Mouse (Mus musculus): ENCODE measurements around the gene Prr23a1.
"Not testable (repeated sequence)": the region's sequence is repeated elsewhere in the genome, so short reads cannot be mapped to it uniquely, and the experiment has no call there.

The Prr23a1 gene

DNA sequence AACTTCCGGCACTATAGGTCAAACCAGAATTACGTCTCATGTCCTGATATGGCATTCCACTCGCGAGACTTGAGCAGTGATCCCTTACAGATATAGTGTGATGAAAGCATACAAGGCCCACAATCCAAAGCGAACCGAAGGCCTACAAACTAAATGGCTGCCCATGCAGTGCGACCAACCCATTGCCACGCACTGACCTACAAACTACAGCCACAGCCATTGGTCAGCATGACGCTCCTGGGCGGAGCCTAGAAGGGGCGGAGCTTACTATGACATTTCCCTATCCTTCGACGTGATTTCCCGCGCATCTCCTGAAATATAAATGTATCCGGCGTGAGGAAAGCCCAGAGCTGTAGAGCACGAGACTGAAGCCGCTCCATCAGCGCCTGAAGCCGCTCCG, at the start of gene Prr23a1:
TSS of gene Prr23a1 (plus strand) at position 387 of the 400 bp plus-strand sequence.
- in situ Hi-C loops (cut with MboI; ENCODE audit: low pct_unique_long_range_greater_than_20kb in 1 of 2, low sequenced_read_pairs in 2 of 2, unreplicated experiment in 1 of 2): loop anchor here in 1 of 2 experiments (10.0 kb wide), 1 partner anchor 217 kb away; no protein-coding TSS in a partner anchor

DNA sequence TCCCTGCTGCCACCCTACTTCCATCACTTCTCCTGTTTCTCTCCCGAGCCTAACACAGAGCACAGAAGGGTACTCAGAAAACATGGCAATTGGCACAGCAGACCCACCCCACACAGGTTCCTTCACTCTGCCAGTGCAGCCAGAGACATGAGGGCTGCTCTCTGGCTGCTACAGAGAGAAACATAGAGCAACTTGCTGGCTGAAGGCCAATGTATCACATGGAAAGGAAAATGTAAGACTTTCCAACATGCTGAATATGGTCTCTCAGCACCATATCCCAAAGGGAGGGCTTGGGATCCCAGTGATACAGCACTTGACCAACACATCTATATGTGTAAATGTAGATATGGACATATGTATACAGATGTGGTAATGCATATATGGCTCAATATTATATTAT, 43.3 kb upstream of the Prr23a1 start:
- in situ Hi-C loops (cut with MboI; ENCODE audit: low pct_unique_long_range_greater_than_20kb in 1 of 2, low sequenced_read_pairs in 2 of 2, unreplicated experiment in 1 of 2): no loop called here

DNA sequence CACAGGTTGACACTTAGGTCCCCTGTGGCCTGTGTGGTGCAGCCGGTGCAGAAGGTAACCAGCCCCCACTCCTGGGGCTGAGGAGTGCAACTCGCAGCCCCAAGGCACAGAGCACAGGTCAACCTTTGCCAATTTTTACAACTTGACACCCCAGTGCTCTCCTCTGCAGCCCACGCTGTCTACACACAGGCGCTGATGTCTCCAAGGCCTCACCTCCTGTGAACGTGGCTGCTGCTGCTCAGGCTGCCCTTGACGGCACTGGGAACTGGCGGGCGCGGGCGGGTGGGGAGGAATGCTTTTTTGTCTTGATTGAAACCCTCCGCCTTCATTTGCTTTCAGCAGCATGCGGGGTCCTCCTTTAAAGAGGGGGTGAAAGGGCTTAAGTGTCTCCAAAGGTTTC, 38.3 kb upstream of the Prr23a1 start:
- in situ Hi-C loops (cut with MboI; ENCODE audit: low pct_unique_long_range_greater_than_20kb in 1 of 2, low sequenced_read_pairs in 2 of 2, unreplicated experiment in 1 of 2): no loop called here

DNA sequence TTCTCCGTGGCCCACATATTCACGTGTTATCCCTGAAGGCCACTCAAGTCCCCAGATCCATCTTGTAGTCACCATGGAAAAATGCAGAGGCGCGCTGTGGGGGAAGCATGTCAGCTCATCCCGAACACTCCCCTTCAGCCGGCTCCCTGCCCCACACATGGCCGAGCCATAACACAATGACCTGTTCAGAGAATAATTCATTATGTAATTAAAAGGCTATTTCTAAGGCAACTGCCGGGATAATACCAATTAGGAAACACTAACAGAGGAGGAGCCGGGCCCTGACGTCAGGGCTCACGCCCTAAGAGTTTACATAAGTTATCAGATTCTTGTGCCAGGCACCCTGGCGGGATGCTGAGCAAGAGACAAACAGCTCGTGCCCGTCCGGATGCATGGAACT, 36.8 kb upstream of the Prr23a1 start:
- in situ Hi-C loops (cut with MboI; ENCODE audit: low pct_unique_long_range_greater_than_20kb in 1 of 2, low sequenced_read_pairs in 2 of 2, unreplicated experiment in 1 of 2): no loop called here

DNA sequence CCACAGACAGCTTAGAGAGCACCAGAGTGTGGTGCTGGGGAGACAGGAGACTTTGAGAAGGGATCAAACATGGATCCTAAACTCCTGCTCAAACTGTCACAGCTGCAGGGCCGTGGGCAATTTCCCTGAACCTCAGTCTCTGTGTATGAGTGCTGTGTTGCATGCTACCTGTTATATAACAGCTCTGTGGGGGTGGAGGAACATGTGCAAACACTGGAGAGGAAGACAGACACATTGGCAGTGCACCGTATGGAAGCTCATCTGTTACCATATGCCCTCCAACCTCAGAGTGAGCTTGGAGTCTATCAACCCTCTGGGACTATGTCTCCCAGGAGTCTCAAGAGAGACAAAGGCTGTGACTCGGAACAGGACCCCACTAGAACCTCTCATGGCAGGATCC, 36.4 kb upstream of the Prr23a1 start:
- in situ Hi-C loops (cut with MboI; ENCODE audit: low pct_unique_long_range_greater_than_20kb in 1 of 2, low sequenced_read_pairs in 2 of 2, unreplicated experiment in 1 of 2): no loop called here

DNA sequence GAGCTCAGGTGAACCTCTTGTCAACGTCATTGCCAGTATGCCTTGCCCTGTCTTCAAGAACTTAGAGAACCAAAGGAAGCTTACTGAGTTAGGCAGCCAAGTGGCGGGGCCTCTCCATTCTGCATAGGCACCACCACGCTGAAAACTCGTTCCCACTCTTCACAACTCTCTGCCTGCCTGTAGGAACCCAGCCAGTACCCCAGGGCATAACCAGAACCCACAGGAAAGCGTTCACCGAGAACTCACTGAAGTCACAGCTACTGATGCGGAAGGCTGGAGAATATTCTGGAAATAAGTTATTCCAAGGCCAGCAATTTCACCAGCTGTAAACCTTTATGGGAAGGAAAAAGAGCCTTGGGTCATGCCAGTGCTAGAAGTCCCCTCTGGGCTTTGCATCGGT, 34.7 kb upstream of the Prr23a1 start:
- in situ Hi-C loops (cut with MboI; ENCODE audit: low pct_unique_long_range_greater_than_20kb in 1 of 2, low sequenced_read_pairs in 2 of 2, unreplicated experiment in 1 of 2): no loop called here

DNA sequence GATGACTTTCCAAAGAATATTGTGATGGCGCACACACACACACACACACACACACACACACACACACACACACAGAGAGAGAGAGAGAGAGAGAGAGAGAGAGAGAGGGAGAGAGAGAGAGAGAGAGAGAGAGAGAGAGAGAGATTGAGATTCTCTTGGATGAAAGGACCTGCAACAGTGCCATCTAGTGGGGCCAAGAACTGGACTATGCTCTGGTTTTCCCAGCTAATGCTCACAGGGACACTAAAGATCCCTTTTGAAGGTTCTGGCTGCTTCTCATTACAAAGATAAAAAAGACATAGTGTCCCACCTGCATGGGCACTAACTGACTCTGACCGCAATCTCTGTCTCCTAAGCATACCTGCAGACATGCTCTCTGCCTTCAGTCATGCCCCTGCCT, 32.8 kb upstream of the Prr23a1 start:
- in situ Hi-C loops (cut with MboI; ENCODE audit: low pct_unique_long_range_greater_than_20kb in 1 of 2, low sequenced_read_pairs in 2 of 2, unreplicated experiment in 1 of 2): not testable (repeated sequence)

DNA sequence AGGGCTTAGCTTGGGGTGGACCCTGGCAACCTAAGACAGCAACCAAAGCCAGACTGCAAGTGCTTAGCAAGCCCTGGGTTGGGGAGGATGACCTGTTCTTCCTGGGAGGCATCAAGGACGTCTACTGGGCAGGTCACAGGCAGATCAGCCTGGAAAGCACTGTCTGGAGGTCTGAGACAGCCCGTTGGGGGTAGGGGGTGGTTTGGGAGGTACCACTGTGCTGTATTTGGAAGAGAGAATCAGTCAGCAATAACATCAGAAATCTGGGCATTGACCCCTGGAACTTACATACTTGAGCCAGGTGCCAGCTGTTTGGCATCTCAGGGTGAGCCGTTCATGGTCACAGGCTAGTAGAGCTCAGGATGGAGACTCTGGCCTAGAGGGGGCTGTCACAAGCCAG, 26.2 kb upstream of the Prr23a1 start:
- in situ Hi-C loops (cut with MboI; ENCODE audit: low pct_unique_long_range_greater_than_20kb in 1 of 2, low sequenced_read_pairs in 2 of 2, unreplicated experiment in 1 of 2): no loop called here

DNA sequence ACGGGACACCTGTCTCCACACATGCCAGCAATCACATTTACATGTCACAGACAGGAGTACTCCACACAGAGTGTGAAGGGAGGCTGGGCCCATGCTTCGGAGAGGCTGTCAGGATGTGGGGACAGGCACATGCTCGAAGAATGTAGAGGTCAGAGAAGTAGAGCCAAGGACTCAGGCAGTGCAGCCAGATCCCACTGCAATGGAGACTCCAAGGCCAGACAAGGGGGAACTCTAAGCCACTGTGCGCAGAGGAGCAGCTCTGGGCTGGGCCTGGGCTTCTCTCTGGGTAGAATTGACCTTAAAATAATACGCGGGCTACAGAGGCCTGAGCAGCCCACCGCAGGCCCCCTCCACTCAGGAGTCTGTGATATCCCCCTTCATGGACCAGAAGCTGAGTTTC, 24.7 kb upstream of the Prr23a1 start:
- in situ Hi-C loops (cut with MboI; ENCODE audit: low pct_unique_long_range_greater_than_20kb in 1 of 2, low sequenced_read_pairs in 2 of 2, unreplicated experiment in 1 of 2): no loop called here

DNA sequence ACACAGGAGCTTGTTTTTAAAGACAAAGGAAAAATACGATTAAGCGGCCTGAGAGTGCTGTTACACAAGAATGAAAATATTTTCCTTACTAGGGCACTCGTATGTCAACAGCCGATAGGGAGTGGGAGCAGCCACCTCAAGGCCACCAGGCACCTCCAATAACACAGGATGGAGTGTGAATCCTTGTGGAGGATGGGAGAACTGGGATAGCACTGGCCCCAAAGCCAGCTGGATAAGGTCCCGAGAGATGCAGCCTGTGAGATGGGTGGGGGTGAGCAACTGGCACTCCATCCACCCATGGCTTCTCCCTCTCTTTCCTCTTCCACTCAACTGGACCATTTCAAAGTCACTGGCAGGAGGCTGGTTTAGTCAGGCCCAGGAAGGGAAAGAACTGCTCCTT, 23.3 kb upstream of the Prr23a1 start:
- in situ Hi-C loops (cut with MboI; ENCODE audit: low pct_unique_long_range_greater_than_20kb in 1 of 2, low sequenced_read_pairs in 2 of 2, unreplicated experiment in 1 of 2): no loop called here

DNA sequence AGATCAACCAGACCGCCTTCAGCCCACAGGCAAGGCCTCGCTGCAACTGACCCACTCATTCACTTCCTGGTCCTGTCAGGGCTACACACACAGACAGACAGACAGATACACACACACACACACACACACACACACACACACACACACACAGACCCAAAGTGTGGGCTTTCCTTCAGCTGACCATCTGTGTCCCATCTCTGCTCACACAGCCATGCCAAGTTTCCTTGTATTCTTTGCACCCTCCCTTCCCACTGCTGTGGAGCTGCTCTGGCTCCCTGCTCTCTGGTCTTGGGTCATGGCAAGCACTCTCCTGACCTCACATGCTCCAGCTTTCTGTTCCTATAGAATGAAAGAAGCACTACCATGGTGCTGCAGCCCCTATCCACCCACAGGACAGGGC, 22.8 kb upstream of the Prr23a1 start:
- in situ Hi-C loops (cut with MboI; ENCODE audit: low pct_unique_long_range_greater_than_20kb in 1 of 2, low sequenced_read_pairs in 2 of 2, unreplicated experiment in 1 of 2): no loop called here

DNA sequence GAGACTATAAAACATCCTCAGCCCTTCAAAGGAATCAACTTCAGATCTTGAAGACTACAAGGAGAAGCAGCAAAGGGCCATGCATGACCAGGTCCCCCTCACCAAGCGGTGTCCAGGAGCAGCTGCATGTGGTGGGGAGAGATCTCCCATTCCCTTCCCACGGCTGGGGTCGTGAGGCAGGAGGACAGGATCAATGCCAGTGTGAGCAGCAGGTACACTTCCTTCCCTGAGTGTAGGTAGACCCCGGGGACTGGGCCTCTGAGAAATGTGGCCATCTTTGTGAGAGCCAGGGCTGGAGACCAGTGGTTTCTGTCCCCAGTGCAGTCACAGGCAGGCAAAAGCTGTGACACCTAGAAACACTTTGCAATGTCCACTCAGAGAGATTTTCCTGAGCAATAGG, 21.8 kb upstream of the Prr23a1 start:
- in situ Hi-C loops (cut with MboI; ENCODE audit: low pct_unique_long_range_greater_than_20kb in 1 of 2, low sequenced_read_pairs in 2 of 2, unreplicated experiment in 1 of 2): no loop called here

DNA sequence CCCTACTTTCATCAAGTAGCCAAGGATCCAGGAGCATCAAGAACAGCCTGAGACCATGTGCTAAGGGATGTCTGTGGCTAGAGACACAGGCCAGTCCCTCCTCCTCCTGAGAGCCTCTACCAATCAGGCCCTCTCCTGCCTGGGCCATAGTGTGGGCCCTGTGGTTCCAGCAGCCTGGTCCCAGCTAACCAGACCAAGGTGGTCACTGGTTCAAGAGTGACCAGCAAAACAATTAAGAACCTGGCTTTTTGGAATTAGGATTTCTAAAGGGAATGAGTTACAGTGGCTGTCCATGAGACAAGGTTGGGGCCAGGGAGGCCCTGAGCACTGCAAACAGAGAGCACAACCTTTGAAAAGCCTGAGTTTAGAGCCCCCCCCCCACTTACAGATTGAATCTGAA, 21.2 kb upstream of the Prr23a1 start:
- in situ Hi-C loops (cut with MboI; ENCODE audit: low pct_unique_long_range_greater_than_20kb in 1 of 2, low sequenced_read_pairs in 2 of 2, unreplicated experiment in 1 of 2): no loop called here

DNA sequence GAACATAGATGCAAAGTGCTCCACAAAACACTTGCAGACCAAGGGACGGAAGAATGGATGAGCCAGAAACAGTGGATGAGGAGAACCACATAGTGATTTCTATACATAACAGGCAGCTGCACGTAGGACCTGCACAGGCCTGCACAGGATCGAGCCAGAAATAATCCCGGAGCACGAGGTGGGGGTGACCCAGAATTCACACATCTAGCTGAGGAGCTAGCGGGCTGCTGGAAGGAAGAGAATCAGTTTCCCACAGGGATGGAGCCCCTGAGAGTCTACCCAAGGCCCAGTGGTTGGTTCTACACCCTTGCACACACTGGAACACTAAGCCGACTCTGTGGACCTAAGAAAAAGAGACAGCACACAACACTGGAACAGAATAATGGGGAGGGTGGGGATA, 18.5 kb upstream of the Prr23a1 start:
- in situ Hi-C loops (cut with MboI; ENCODE audit: low pct_unique_long_range_greater_than_20kb in 1 of 2, low sequenced_read_pairs in 2 of 2, unreplicated experiment in 1 of 2): no loop called here

DNA sequence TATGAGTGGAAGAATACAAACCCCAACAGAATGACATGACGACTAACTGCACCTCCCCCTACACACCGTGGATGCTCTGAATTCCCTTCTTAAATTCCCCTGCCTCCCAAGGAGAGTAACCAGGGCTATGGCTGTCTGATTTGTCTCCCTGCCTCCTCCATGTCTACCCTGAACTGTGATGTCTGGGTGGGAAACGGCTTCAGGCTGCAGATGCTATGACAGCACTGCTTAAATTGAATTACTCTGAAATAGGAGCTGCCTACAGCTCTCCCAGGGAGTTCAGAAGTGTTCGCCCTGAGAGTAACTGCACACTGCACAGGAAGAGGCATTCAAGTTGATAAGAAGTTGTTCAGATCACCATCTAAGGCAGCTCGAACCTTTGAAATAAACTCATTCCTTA, 12.8 kb upstream of the Prr23a1 start:
- in situ Hi-C loops (cut with MboI; ENCODE audit: low pct_unique_long_range_greater_than_20kb in 1 of 2, low sequenced_read_pairs in 2 of 2, unreplicated experiment in 1 of 2): no loop called here

DNA sequence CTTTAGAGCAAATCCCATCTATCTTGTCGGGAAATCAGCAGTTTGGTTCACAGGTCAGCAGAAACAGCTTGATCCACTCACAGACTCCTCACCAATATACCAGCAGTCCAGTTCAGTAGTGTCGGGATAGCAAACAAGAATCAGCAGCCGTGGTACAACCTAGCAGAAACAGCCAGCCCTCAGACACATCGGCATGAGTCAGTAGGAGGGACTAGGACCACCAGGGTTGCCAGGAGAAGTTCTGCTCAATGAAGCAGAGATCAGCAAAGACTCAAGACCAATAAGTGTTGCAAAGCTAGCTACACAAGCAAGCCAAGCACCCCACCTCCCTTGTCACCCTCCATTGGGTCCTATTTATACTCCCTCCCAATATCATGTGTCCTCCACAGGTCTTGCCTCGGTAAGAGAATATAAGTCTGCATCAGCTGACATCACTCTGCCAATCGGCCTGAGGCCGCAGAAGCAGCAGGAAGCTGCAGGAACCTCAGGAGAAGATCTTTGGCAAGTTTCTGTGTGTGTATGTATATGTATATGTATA, 4.7 kb upstream of the Prr23a1 start:
- in situ Hi-C loops (cut with MboI; ENCODE audit: low pct_unique_long_range_greater_than_20kb in 1 of 2, low sequenced_read_pairs in 2 of 2, unreplicated experiment in 1 of 2): no loop called here

DNA sequence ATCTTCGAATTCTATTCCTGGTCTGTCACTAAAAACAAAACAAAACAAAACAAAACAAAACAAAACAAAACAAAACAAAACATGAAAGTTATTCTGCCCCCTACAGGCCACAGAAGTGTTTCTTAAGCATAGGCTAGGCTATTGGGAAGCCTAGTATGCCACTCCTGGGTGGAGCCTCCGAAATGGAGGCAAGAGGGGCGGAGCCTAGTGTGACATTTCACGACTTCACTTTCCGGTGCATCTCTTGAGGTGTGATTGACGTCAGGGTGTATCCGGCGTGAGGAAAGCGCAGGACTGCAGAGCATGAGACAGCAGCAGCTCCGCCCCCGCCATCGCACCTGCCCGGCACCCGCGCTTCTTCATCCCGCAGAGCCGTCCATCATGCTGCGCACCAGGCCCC, 13.9 kb downstream of the Prr23a1 start, which contains the start of gene Prr23a2:
TSS of gene Prr23a2 (plus strand) at position 285 of the 400 bp plus-strand sequence.
- in situ Hi-C loops (cut with MboI; ENCODE audit: low pct_unique_long_range_greater_than_20kb in 1 of 2, low sequenced_read_pairs in 2 of 2, unreplicated experiment in 1 of 2): no loop called here

DNA sequence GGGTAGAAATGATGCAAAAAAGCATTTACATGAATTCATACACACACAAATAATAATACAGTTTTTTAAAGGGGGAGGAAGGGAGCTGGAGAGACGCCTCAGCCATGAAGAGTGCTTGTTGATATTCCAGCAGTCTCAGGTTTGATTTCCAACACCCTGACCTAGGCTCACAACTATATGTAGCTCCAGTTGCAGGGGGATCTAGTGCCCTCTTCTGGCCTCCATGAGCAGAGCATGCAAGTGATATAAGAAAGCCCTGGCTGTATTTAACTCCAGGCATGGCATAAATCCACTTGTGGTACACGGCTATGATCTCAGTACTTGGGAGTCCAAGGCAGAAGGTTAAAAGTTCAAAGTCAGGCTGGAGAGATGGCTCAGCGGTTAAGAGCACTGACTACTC, 21.2 kb downstream of the Prr23a1 start:
- in situ Hi-C loops (cut with MboI; ENCODE audit: low pct_unique_long_range_greater_than_20kb in 1 of 2, low sequenced_read_pairs in 2 of 2, unreplicated experiment in 1 of 2): no loop called here

DNA sequence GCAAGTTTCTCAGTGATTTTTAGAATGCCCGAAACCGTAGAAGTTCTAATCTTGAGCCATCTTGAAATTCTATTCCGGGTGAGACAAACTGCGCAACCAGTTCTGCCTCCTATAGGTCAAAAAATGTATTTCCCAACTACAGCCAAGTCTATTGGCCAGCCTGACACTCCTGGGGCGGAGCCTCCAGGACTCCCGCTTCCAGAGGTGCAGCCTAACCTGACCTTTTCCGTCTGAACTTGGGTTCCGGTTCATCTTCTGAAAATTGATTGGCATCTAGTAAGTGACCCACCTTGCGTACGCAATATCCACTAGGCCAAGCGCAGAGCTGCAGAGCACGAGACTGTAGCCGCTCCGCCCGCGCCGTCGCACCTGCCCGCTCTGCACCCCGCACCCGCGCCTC, 22.3 kb downstream of the Prr23a1 start, which contains the start of gene Prr23a3:
TSS of gene Prr23a3 (plus strand) at position 197 of the 400 bp plus-strand sequence.
- in situ Hi-C loops (cut with MboI; ENCODE audit: low pct_unique_long_range_greater_than_20kb in 1 of 2, low sequenced_read_pairs in 2 of 2, unreplicated experiment in 1 of 2): no loop called here
